Mouse (Mus musculus) cerebellum, postnatal 14 days (tissue): ENCODE results near the gene Dbi.
A peak's percentile ranks its signal among the peaks of the same experiment; 100 is the strongest.

Experiments
- DNase-seq, 2 experiments: peaks; one replicate each; pipeline ENCODE4 v3.0.0; 2021; ENCODE audit warnings: mixed read lengths in 2 of 2

Gene Dbi

GRCm38 (mm10) chr1:120120141-120120968, 523 bp downstream of the Dbi start:
- DNase-seq = peak; percentile 49 to 60

GRCm38 (mm10) chr1:120119389-120119788, 1.5 kb downstream of the Dbi start:
- peak; percentile 23 to 30 for DNase-seq

DNA sequence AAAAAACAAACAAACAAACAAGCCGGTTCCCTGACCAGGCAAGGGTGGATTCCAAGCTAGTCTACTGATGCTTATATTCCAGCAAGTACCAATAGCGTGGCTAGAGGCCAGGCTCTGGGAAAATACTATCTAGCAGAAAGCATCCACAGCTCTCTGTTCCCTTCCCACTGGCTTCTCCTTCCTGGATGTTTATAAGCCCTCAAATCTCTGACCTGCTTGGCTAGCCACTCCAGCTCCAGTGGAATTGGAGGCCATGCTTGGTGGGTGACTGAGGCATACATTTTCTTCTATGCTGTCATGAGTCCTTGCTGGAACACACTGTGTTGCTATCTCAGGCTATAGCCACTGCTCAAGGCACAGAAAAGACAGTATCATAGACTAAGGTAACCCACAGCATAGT, 2.0 kb downstream of the Dbi start:
- no peak for DNase-seq

- DNase-seq = peak; percentile 36
These were observed 4.8 kb downstream of the Dbi start for GRCm38 (mm10) chr1:120116106-120116505.

DNA sequence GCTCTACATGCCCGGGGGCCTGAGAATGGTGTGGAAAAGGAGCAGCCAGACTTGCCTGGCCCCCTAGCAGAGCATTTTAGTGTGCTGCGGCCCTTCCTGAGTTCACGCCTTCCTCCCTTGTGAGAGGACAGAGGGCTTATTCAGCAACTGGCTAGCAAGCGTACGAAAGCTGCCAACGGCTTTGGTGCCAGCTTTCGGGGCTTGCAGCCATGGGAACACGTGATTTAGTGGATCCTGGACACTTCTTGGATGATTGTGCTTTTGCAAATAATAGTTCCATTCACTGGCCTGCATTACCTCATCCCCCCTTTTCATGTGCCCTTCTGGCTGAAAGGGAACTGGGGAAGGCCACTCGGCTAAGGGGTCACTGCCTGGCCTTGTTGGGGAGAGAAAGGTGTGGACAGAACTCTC, 5.2 kb downstream of the Dbi start:
- DNase-seq = peak; percentile 89

DNA sequence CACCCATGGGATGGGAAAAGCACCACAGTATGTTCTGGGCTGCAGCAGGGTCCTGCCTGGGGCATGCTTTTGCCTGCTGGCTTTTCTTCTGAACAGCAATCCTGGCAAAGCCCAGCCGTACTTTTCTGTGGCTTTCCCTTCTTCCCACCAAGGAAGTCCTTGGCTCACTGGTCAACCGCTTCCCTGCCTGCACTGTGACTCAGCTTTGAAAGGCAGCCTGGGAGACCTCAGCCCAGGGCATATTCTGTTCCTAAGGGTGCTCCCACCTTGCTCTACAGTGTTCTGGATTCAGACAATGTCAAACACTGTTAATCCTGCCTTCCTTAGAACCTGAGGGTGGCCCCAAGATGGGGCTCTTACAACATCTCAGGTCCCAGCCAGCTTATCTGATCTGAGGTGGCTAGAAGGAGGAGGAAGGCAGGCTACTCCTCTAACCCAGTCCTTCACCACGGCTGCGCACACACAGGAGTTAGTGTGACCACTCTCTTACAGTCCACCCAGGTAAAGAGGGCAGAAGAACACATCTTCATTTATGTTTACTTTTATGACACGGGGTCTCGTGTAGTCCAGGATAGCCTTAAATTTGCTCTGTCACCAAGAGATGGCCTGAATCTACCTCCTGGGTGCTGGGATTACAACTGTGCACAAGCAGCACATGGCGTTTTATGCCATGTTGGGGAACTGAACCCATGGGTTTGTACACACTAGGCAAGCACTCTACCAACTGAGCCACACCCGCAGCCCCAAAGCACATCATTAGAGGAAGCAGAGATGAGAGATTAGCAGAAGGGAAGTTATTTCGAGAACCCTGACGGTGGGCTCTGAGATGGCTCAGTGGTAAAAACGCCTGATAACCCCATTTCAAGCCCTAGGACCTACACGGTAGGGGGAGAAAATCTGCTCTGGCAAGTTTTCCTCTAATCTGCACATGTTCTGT, 8.4 kb downstream of the Dbi start:
- DNase-seq = no peak

DNA sequence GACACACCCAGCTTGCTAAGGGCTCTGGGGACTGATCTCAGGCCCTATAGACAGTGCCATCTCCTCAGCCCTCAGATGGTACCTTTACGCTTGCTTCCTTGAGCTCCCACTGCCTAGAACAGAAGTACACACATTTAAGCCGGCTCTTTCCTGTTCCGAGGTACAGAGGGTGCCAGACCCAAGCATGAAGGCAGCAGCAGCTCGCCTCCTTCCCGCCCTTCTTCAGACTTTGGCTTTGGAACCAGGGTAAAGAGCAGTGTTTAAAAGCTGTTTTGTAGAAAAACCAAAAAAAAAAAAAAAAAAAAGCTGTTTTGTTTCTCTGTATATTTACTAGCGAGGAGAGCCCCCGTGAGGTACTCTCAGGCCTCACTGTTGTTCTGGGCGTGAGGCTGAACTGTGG, 9.1 kb downstream of the Dbi start:
- DNase-seq = no peak

- DNase-seq = no peak
These were observed 11.0 kb downstream of the Dbi start for GRCm38 (mm10) chr1:120109741-120110432.

- peak in 1 of 2 experiments; percentile 25 for DNase-seq
These were observed 15.3 kb downstream of the Dbi start for GRCm38 (mm10) chr1:120105556-120105959.

- DNase-seq = no peak
These were observed 19.7 kb downstream of the Dbi start for GRCm38 (mm10) chr1:120101227-120101609.

GRCm38 (mm10) chr1:120100456-120101226, 20.2 kb downstream of the Dbi start:
- no peak for DNase-seq

DNA sequence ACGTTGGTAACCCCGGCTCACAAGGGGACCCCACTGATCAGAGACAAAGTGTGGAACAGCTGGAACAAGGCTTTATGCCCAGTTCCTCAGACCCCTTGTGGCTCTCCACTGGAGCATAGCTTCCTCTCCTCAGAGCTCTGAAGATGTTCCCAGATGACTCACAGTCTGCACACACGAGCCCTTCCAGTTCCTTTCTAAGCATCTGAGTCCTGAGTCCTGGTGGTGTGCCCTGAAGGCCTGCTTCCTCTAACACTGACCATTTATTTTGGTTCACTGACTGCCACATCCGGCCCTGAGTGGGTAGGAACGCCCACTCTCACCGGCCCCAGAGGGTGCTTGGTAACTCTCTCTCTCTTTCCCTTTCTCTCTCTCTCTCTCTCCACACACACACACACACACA, 21.4 kb downstream of the Dbi start:
- DNase-seq = no peak

GRCm38 (mm10) chr1:120098327-120098726, 22.6 kb downstream of the Dbi start:
- peak; percentile 55 to 60 for DNase-seq

GRCm38 (mm10) chr1:120094920-120095319, 26.0 kb downstream of the Dbi start:
- no peak for DNase-seq

- DNase-seq = peak; percentile 95 to 96
These were observed 27.3 kb downstream of the Dbi start for GRCm38 (mm10) chr1:120093482-120094134.

GRCm38 (mm10) chr1:120090880-120091570, 29.9 kb downstream of the Dbi start:
- no peak for DNase-seq

GRCm38 (mm10) chr1:120089180-120089579, 31.7 kb downstream of the Dbi start:
- DNase-seq = no peak

DNA sequence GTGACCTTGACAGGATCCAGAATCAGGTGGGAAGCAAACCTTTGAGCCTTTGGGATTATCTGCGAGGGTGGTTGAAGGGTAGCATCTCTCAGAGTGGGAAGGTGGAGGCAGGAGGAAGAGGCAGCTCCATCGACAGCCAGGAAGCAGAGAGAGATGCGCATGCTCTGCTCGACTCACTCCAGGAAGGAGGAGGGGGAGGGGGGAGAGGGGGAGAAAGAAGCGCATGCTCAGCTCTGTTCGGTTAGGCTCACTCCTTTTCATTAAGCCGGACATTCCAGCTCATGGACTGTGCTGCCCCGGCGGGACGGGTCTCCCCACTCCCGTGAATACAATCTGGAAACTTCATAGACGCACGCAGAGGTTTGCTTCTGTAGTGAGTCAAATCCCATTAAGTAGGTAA, 34.2 kb downstream of the Dbi start:
- DNase-seq = no peak

- DNase-seq = no peak
These were observed 35.2 kb downstream of the Dbi start for GRCm38 (mm10) chr1:120085696-120086095.

DNA sequence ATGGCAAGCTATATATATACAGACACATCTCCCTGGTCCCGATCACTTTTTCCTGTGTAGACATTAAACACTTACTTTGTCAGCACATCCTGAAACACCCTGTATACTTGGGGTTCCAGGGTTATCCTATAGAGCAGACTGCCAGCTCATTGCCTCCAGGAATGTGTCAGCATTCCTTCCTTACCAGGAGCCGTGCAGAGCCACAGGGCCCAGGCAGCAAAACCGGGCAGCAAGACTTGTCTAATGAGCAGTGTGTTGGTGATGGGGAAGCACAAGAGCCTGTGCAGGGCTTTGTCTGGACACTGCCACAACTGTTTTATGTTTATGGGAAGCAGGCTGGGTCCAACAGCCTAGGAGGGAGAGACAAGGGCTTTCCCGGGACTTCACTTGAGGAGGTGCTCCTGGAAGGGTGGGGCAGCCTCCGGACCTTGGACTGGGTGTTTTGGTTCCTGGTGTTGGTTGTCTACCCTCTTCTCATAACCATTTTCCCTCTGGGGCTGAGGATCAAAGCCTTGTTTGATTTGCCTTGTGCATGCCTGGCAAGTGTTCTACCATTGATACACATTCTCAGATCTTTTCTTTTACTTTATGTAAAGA, 36.9 kb downstream of the Dbi start:
- DNase-seq = no peak
